Mouse (Mus musculus): ENCODE measurements around the gene Usp22. TPM values are rescaled to one million over a fixed set of nuclear protein-coding genes. Genes with fewer than 3 reads are reported as not detected.

The Usp22 gene
- polyA plus RNA-seq (2014; fragmentation: Illumina TruSeq; extraction: RNeasy Lipid Tissue Mini Kit (QIAGEN cat#74804); ENCODE audit: low read depth, low replicate concordance), result 8.4 TPM

DNA sequence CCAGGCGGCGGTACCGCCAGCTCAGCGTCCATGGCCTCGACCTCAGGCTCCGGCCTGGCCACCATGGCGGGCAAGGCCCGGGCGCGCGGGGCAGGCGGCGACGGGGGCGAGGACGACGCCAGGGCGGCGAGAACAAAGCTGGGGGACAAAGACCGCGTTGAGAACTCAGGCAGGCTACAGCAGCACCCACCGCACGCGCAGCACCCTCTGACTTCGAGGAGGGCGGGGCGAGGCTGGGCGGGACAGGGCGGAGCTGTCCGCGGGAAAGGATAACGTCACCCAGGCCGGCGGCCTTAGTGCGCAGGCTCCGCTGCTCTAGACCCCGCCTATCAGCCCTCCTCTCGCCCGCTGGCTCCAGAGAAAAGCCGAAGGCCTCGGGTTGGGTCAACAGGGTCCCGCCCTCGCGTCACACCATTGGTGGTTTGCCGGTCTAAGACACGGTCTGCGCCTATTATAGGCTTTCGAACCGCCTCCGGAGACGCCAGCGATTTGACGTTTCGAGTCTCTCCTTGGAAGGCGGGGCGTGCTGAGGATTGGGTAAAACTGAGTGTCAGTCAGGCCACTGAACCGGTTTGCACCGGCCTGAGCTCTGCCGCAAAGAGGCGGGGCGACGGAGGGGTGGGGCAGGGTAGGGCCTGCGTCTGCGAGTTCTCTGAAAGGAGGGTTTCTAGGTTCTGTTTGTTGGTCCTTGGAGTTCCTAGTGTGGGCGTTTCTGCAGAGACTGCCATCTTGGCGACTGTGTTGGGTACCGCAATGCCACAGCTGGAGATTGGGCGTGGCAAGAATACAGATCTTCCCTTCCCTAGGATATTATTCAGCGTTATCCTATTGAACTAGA is at the start of gene Usp22:
TSS of gene Usp22 (minus strand) at position 235 of the 838 bp plus-strand sequence.

DNA sequence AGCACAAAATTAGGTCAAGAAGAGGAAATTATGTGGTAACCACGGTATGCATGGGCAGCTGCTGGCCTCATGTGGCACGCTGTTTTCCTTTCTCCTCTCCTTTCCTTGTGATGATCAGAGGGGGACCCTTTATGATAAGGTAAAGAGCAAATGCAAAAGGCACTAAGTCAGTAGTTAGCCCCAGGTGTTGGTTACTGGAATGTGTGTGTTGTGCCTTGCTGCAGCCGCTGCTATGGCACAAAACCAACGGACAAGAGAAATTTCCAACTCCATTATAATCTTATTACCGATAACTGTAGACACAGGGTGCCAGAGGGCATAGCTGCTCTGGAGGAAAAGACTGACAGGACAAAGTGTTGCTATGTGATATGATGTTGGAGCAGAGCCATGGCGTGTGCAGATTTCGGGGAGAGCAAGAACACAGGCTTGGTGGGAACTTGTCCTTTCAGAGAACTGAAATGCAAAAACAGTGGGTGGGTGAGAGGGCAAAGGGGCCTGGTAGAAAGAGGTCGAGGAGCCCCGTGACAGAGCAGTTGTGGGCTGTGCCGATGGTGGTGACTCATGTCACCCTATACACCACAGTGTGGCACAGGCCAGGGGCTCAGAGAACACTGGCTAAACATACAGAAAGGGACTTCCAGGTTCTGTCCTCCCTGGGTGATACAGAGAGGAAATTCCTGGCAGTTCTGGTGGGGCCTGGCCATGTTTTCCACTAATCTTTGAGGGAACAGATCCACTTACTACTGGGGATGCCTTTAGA is 32.8 kb upstream of the Usp22 start, which contains the start of gene Aldh3a1:
TSS of gene Aldh3a1 (plus strand) at position 51 of the 760 bp plus-strand sequence.

DNA sequence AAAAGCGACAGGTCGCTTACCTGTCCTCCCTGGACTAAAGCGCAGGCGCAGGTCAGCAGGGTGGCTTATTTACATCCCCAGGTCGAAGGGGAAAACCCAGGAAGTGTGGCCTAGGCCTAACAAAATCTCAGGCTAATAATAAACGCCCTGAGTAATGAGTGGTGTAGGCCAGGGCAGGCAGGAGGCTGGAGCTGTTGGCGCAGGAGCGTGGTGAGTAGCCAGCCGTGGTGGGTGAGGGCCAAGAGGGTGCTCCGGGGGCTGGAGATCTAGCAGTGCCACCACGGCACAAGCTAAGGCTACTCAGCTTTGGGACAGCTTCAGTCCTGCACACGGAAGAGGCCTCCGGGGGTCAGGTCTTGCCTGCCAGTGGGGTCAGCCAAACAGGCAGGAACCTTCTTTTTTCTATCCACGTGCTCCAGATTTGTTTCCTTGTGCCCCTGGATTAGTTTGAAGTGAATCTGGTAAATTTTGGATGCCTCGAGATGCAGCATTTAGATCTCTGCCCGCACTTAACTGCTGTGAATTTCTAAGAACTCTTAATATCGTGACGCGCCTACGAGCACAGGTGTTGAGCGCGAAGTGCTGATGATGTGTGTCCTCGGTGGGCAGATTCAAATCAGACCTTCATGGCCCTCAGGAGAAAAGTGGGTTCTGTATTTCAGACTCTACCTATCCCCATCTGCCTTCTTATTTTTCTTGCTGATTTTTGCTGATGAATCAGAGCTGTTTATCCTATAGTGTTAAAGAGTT is 48.1 kb downstream of the Usp22 start, which contains the start of gene Tnfrsf13b:
TSS of gene Tnfrsf13b (plus strand) at position 150 of the 750 bp plus-strand sequence.

Other genes with a start within 250 kb of the Usp22 start
- 11.7 TPM for gene Map2k3, start 243.0 kb downstream of the Usp22 start, polyA plus RNA-seq (2014; fragmentation: Illumina TruSeq; extraction: RNeasy Lipid Tissue Mini Kit (QIAGEN cat#74804); ENCODE audit: low read depth, low replicate concordance)
- not detected for gene Kcnj12, start 152.5 kb downstream of the Usp22 start, polyA plus RNA-seq (2014; fragmentation: Illumina TruSeq; extraction: RNeasy Lipid Tissue Mini Kit (QIAGEN cat#74804); ENCODE audit: low read depth, low replicate concordance)
- gene Tnfrsf13b, start 48.3 kb downstream of the Usp22 start, polyA plus RNA-seq (2014; fragmentation: Illumina TruSeq; extraction: RNeasy Lipid Tissue Mini Kit (QIAGEN cat#74804); ENCODE audit: low read depth, low replicate concordance), result 0.40 TPM
- gene Aldh3a1, start 32.5 kb upstream of the Usp22 start, polyA plus RNA-seq (2014; fragmentation: Illumina TruSeq; extraction: RNeasy Lipid Tissue Mini Kit (QIAGEN cat#74804); ENCODE audit: low read depth, low replicate concordance), result not detected
- gene Aldh3a2, start 92.4 kb upstream of the Usp22 start, polyA plus RNA-seq (2014; fragmentation: Illumina TruSeq; extraction: RNeasy Lipid Tissue Mini Kit (QIAGEN cat#74804); ENCODE audit: low read depth, low replicate concordance), result 330 TPM
- gene Slc47a2, start 167.8 kb upstream of the Usp22 start, polyA plus RNA-seq (2014; fragmentation: Illumina TruSeq; extraction: RNeasy Lipid Tissue Mini Kit (QIAGEN cat#74804); ENCODE audit: low read depth, low replicate concordance), result not detected
- gene Slc47a1, start 203.3 kb upstream of the Usp22 start, polyA plus RNA-seq (2014; fragmentation: Illumina TruSeq; extraction: RNeasy Lipid Tissue Mini Kit (QIAGEN cat#74804); ENCODE audit: low read depth, low replicate concordance), result 152 TPM